Mouse (Mus musculus) spleen, adult 2 months (tissue): ENCODE data around the gene Bbx. TPM values are rescaled to one million over a fixed set of nuclear protein-coding genes. Genes with fewer than 3 reads are reported as not detected.

Experiments
- DNase-seq, 2 experiments: peaks; one replicate each; pipeline versions ENCODE4 v3.0.0 to v3.0.0-alpha.2; 2012 to 2021; ENCODE audit warnings: low spot score in 2 of 2, low read depth in 1 of 2
- H3K27ac ChIP-seq: fragments of 200-500 bp; 2 replicates; pipeline ENCODE4 v1.5.1; 2012; ENCODE audit warnings: low read length, inconsistent platforms; ENCODE audit not compliant: insufficient read depth
- H3K27me3 ChIP-seq: fragments of 200-500 bp; 2 replicates; pipeline ENCODE4 v1.6.1; 2012; ENCODE audit warnings: mild to moderate bottlenecking, moderate library complexity, low read length, inconsistent platforms; ENCODE audit not compliant: control insufficient read depth, insufficient read depth
- H3K36me3 ChIP-seq: fragments of 200-500 bp; 2 replicates; pipeline ENCODE4 v1.6.1; 2012; ENCODE audit warnings: mild to moderate bottlenecking, low read length, inconsistent platforms; ENCODE audit not compliant: control insufficient read depth, insufficient read depth
- H3K4me1 ChIP-seq: fragments of 200-500 bp; 2 replicates; pipeline ENCODE4 v1.6.1; 2011; ENCODE audit warnings: inconsistent platforms; ENCODE audit not compliant: control insufficient read depth, insufficient read depth, insufficient read length
- H3K4me3 ChIP-seq: fragments of 200-500 bp; 2 replicates; pipeline ENCODE4 v1.5.1; 2011; ENCODE audit warnings: mild to moderate bottlenecking, inconsistent platforms; ENCODE audit not compliant: insufficient read depth, insufficient read length; ENCODE audit errors: extremely low read depth
- CTCF ChIP-seq: fragments of 200-500 bp; IDR thresholded peaks from 2 replicates; pipeline ENCODE4 v1.5.1; 2011; ENCODE audit warnings: mild to moderate bottlenecking, inconsistent platforms; ENCODE audit not compliant: insufficient read depth, insufficient read length, insufficient replicate concordance; ENCODE audit errors: extremely low read depth
- POLR2A ChIP-seq: fragments of 200-500 bp; IDR thresholded peaks from 2 replicates; pipeline ENCODE4 v1.6.1; 2011; ENCODE audit warnings: low read depth, low read length, inconsistent platforms
- WGBS: fragments of 180-500 bp; shearing (Covaris S2); methylation state at CpG from one replicate; pipeline ENCODE4 v1.1.7; 2018; 5-methylcytosine and 5-hydroxymethylcytosine counted together
- polyA plus RNA-seq: library from polyadenylated mRNA; depleted of rRNA; stranded (reverse); fragments of >200 nt; gene quantifications from 2 replicates; pipeline ENCODE4 v1.2.3, GENCODE M21; 2012; rRNA removed

The Bbx gene
- polyA plus RNA-seq, 1 experiment = 3.8 TPM

- H3K36me3 ChIP-seq = no peaks in the 10 kb centered on the region
- WGBS = 87% methylated on average over 5 of the region's 5 CpGs
- H3K4me1 ChIP-seq = no peaks in the 10 kb centered on the region
- H3K27ac ChIP-seq = no peak overlapping the region
- H3K27me3 ChIP-seq = no peaks in the 10 kb centered on the region
- no peak overlapping the region for H3K4me3 ChIP-seq
- no peak for TF ChIP-seq CTCF
- DNase-seq = no peak
Observed at GRCm38 (mm10) chr16:50158546-50158945, 273.6 kb downstream of the Bbx start.

DNA sequence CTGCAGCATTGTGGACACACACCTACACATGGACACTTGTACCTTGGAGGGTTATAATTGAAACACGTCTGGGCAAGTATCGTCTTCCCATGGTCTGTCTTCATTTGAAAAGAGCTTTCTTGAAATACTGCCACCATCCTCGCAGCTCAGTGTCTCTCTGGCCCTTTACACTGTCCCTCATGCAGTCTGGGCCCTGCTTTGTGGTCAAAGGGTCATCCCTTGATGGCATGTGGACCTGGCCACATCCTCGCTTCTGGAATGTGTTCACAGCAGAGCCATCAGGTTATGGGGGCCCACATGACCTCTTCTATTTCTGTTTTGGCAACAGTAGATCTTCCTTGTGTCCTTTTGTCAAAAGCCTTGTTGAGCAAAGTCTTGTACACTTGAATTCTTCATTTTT, 282.6 kb downstream of the Bbx start:
- Histone ChIP-seq H3K4me3 (no peak overlapping the region), H3K27me3 (no peaks in the 10 kb centered on the region), H3K4me1 (no peaks in the 10 kb centered on the region), H3K36me3 (no peaks in the 10 kb centered on the region), H3K27ac (no peak overlapping the region)
- no peak for TF ChIP-seq CTCF
- TF ChIP-seq POLR2A = no peak
- DNase-seq = no peak
- WGBS = 90% methylated on average over 4 of the region's 4 CpGs

DNA sequence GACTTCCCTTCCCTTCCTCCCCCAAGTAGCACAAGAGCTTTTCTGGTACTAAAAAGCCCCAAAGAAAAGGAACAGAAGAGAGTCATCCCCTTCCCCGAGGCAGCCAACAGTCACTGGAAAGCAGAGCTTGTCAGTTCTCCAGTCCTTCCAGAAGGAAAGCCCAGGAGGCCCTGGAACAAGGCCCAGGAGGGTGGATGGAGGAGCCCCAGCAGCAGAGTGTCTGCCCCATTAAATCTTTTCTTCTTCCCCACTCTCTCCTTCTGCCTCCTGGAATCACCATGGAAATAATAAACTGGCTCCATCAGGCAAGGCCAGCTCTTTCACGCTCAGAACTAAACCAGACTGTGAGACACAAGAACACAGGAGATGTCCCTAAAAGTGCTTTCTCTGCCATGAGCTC, 284.3 kb downstream of the Bbx start:
- DNase-seq = no peak
- H3K27ac ChIP-seq = no peak overlapping the region
- H3K27me3 ChIP-seq = no peaks in the 10 kb centered on the region
- no peaks in the 10 kb centered on the region for H3K4me1 ChIP-seq
- H3K4me3 ChIP-seq = no peak overlapping the region
- TF ChIP-seq POLR2A = no peak
- no peak for TF ChIP-seq CTCF
- no peaks in the 10 kb centered on the region for H3K36me3 ChIP-seq
- WGBS = 85% methylated on average over 2 of the region's 2 CpGs

Other genes starting within 250 kb of the Bbx start
- gene Ccdc54, start 158.8 kb upstream of the Bbx start, polyA plus RNA-seq = not detected in 2 replicates